Mouse (Mus musculus): Measurements from ENCODE around the gene Gimap4.

Gene Gimap4

GRCm38 (mm10) chr6:48684319-48684718 lies at the start of gene Gimap4:
Gimap4 (plus strand) TSS chr6:48684549.
- DNase-seq (ENCODE audit: low read depth, low spot score), result no peak

- DNase-seq (ENCODE audit: low read depth, low spot score), result no peak
These were observed 49.2 kb upstream of the Gimap4 start for GRCm38 (mm10) chr6:48635105-48635504.

GRCm38 (mm10) chr6:48636515-48636914 lies 47.8 kb upstream of the Gimap4 start:
- DNase-seq (ENCODE audit: low read depth, low spot score), result no peak

GRCm38 (mm10) chr6:48637811-48638500 lies 46.4 kb upstream of the Gimap4 start:
- no peak for DNase-seq (ENCODE audit: low read depth, low spot score)

GRCm38 (mm10) chr6:48638553-48638952 lies 45.8 kb upstream of the Gimap4 start:
- no peak for DNase-seq (ENCODE audit: low read depth, low spot score)

GRCm38 (mm10) chr6:48641391-48641790 lies 43.0 kb upstream of the Gimap4 start:
- no peak for DNase-seq (ENCODE audit: low read depth, low spot score)

- DNase-seq (ENCODE audit: low read depth, low spot score), result peak; percentile 88
These were observed 41.5 kb upstream of the Gimap4 start for GRCm38 (mm10) chr6:48642764-48643292.

GRCm38 (mm10) chr6:48645660-48646308 lies 38.6 kb upstream of the Gimap4 start:
- DNase-seq (ENCODE audit: low read depth, low spot score), result peak; percentile 78

- DNase-seq (ENCODE audit: low read depth, low spot score), result no peak
These were observed 38.0 kb upstream of the Gimap4 start for GRCm38 (mm10) chr6:48646309-48646690.

- DNase-seq (ENCODE audit: low read depth, low spot score), result peak; percentile 60
These were observed 37.4 kb upstream of the Gimap4 start, which contains the start of gene Gimap8 for GRCm38 (mm10) chr6:48646995-48647394. Gimap8 (plus strand) TSS chr6:48647234.

GRCm38 (mm10) chr6:48647611-48648010 lies 36.7 kb upstream of the Gimap4 start:
- no peak for DNase-seq (ENCODE audit: low read depth, low spot score)

- no peak for DNase-seq (ENCODE audit: low read depth, low spot score)
These were observed 35.6 kb upstream of the Gimap4 start for GRCm38 (mm10) chr6:48648779-48649178.

GRCm38 (mm10) chr6:48650041-48650440 lies 34.3 kb upstream of the Gimap4 start:
- no peak for DNase-seq (ENCODE audit: low read depth, low spot score)

- no peak for DNase-seq (ENCODE audit: low read depth, low spot score)
These were observed 25.6 kb upstream of the Gimap4 start for GRCm38 (mm10) chr6:48658721-48659120.

- DNase-seq (ENCODE audit: low read depth, low spot score), result no peak
These were observed 19.6 kb upstream of the Gimap4 start for GRCm38 (mm10) chr6:48664750-48665149.

- no peak for DNase-seq (ENCODE audit: low read depth, low spot score)
These were observed 18.9 kb upstream of the Gimap4 start for GRCm38 (mm10) chr6:48665471-48665870.

GRCm38 (mm10) chr6:48666159-48666586 lies 18.2 kb upstream of the Gimap4 start:
- DNase-seq (ENCODE audit: low read depth, low spot score), result no peak

- DNase-seq (ENCODE audit: low read depth, low spot score), result no peak
These were observed 16.3 kb upstream of the Gimap4 start for GRCm38 (mm10) chr6:48668022-48668421.

- DNase-seq (ENCODE audit: low read depth, low spot score), result no peak
These were observed 14.8 kb upstream of the Gimap4 start for GRCm38 (mm10) chr6:48669446-48669969.

- DNase-seq (ENCODE audit: low read depth, low spot score), result peak; percentile 17
These were observed 9.9 kb upstream of the Gimap4 start for GRCm38 (mm10) chr6:48674291-48675058.

- DNase-seq (ENCODE audit: low read depth, low spot score), result no peak
These were observed 8.9 kb upstream of the Gimap4 start for GRCm38 (mm10) chr6:48675400-48675930.

Measured in ES-CJ7 (cell line).